Mouse (Mus musculus): Measurements from ENCODE around the gene Mgea5. TPM values are rescaled to one million over a fixed set of nuclear protein-coding genes. Genes with fewer than 3 reads are reported as not detected.

The Mgea5 gene
- total and polyA plus RNA-seq, 3 experiments: 66.4 to 69.8 (median 69.4) TPM

DNA sequence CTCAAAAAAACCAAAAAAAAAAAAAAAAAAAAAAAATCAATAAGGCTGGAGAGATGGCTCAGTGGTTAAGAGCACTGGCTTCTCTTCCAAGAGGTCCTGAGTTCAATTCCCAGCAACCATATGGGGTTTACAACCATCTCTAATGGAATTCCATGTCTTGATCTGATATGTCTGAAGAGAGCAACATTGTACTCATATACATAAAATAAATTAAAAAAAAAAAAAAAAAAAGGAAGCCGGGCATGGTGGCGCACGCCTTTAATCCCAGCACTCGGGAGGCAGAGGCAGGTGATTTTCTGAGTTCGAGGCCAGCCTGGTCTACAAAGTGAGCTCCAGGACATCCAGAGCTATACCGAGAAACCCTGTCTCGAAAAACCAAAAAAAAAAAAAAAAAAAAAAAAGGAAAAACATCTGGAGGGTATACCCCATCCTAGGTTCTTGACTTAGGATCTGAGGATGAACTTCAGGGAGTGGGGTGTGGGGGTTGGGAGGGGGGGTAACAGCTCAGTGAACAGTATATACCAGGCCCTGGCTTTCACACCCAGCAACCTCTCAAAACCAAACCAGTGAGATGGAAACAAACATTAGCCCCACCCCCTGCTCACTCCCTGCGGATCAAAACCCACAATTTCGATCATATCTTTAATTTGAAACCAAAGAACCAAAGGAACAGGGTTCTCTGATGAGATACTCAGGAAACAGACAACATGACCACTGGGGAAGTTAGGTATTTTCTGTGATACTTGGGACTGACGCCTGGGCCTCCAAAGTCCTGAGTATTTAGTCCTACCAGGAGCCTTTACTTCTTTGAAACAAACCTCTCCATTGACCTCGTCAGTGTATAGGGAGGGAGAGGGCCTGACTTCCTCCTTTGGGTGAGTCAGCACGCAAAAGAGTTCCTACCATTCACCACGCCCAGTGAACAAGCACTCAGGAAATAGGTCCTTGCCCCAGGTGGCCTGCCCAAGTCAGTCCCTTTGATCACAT, 6.5 kb upstream of the Mgea5 start:
- in situ Hi-C loops (cut with MboI; ENCODE audit: low pct_ligation_motif_present, low pct_unique_long_range_greater_than_20kb, low sequenced_read_pairs) (no loop called here), dilution Hi-C loops (cut with MboI; ENCODE audit: extremely low pct_ligation_motif_present, extremely low pct_unique_long_range_greater_than_20kb, low sequenced_read_pairs) (no loop called here)
- Histone ChIP-seq H3K79me2 (replicated peaks; ENCODE audit: control insufficient read depth, extremely low read depth, insufficient read depth, poor library complexity, severe bottlenecking) (no peaks in the 10 kb centered on the region), H3K27me3 (replicated peaks) (no peaks in the 10 kb centered on the region), H3K36me3 (replicated peaks in 1 of 2; ENCODE audit: control insufficient read depth in 1 of 2, insufficient read depth in 1 of 2, low read length in 1 of 2) (no peaks in the 10 kb centered on the region), H3K4me1 (ENCODE audit: control insufficient read depth in 1 of 2, insufficient read depth in 2 of 2) (peaks cover 12 to 53% of the 10 kb centered on the region in 2 experiments; a peak in 3 of 4 replicates), H3K4me2 (ENCODE audit: insufficient read depth, low read depth, poor library complexity, severe bottlenecking) (peak overlapping the region; percentile 72), H3K27ac (ENCODE audit: insufficient read depth, low read depth) (peak overlapping the region; percentile 63), H3K9ac (ENCODE audit: insufficient read depth, low read depth) (peak overlapping the region; percentile 44), H3K9me3 (replicated peaks; ENCODE audit: low read length) (no peaks in the 10 kb centered on the region), H3K4me3 (replicated peaks in 1 of 3; ENCODE audit: low read depth in 2 of 3, low read length in 2 of 3, poor library complexity in 1 of 3) (peak overlapping the region in 1 of 3 experiments; percentile 23)
- DNase-seq (ENCODE audit: extremely low read depth): peak; percentile 87
- TF ChIP-seq JUN (IDR thresholded peaks at IDR 0.05; ENCODE audit: insufficient read depth, low read depth, low read length): 0 out of 2 replicates have a peak, but pooled peaks have one; percentile 22
- TF ChIP-seq TBP (conservative IDR thresholded peaks at IDR 0.05; ENCODE audit: low read depth, low read length): 0 out of 2 replicates have a peak, but pooled peaks have one; percentile 48
- TF ChIP-seq MAFK (IDR thresholded peaks at IDR 0.05; ENCODE audit: insufficient replicate concordance, low read length): peak; percentile 77
- TF ChIP-seq ZNF384 (IDR thresholded peaks at IDR 0.05; ENCODE audit: low read depth, low read length): 0 out of 2 replicates have a peak, but pooled peaks have one; percentile 45
- TF ChIP-seq CHD1 (IDR thresholded peaks at IDR 0.05; ENCODE audit: low read depth, low read length): no peak
- TF ChIP-seq POLR2A (IDR thresholded peaks at IDR 0.05; ENCODE audit: low read depth, low read length): peak; percentile 62
- TF ChIP-seq MYC (IDR thresholded peaks at IDR 0.05; ENCODE audit: low read depth, low read length): no peak
- no peak for TF ChIP-seq ZC3H11A (IDR thresholded peaks at IDR 0.05; ENCODE audit: low read depth, low read length)
- TF ChIP-seq NELFE (IDR thresholded peaks at IDR 0.05; ENCODE audit: low read depth, low read length): peak; percentile 51; the same call in 1 of the 2 replicates
- peak; percentile 50; the same call in 1 of the 2 replicates for TF ChIP-seq JUND (conservative IDR thresholded peaks at IDR 0.05; ENCODE audit: low read depth, low read length)
- TF ChIP-seq TCF12 (IDR thresholded peaks at IDR 0.05; ENCODE audit: low read depth, low read length): peak; percentile 44; the same call in 1 of the 2 replicates
- peak; percentile 85 for TF ChIP-seq ELF1 (IDR thresholded peaks at IDR 0.05; ENCODE audit: low read depth, low read length)
- peak; percentile 31; the same call in 1 of the 2 replicates for TF ChIP-seq ETS1 (conservative IDR thresholded peaks at IDR 0.05; ENCODE audit: low read depth, low read length)

DNA sequence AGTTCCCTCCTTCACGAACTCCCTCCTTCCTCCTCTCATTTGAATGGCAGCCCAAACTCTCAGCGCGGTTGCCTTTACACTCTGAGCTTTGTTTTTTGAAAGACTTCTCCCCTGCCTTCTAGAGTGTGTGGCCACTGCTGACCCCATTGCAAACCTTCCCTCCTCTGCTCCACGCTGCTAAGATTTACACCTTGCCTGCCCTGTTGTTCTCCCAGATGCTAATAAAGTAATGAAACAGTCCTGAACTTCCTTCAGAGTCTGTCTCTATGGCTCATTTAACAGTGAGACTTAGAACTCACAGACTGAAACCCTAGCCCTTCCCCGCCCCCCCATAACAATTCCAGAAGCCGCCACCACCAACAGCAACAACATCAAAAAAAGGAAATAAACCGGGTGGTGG, 5.7 kb upstream of the Mgea5 start:
- Histone ChIP-seq H3K79me2 (replicated peaks; ENCODE audit: control insufficient read depth, extremely low read depth, insufficient read depth, poor library complexity, severe bottlenecking) (no peaks in the 10 kb centered on the region), H3K27ac (ENCODE audit: insufficient read depth, low read depth) (no peak overlapping the region), H3K27me3 (replicated peaks) (no peaks in the 10 kb centered on the region), H3K4me1 (ENCODE audit: control insufficient read depth in 1 of 2, insufficient read depth in 2 of 2) (peaks cover 12 to 50% of the 10 kb centered on the region in 2 experiments; a peak in 3 of 4 replicates), H3K4me2 (ENCODE audit: insufficient read depth, low read depth, poor library complexity, severe bottlenecking) (no peak overlapping the region), H3K9me3 (replicated peaks; ENCODE audit: low read length) (no peaks in the 10 kb centered on the region), H3K9ac (ENCODE audit: insufficient read depth, low read depth) (no peak overlapping the region), H3K4me3 (replicated peaks in 1 of 3; ENCODE audit: low read depth in 2 of 3, low read length in 2 of 3, poor library complexity in 1 of 3) (no peak overlapping the region), H3K36me3 (replicated peaks in 1 of 2; ENCODE audit: control insufficient read depth in 1 of 2, insufficient read depth in 1 of 2, low read length in 1 of 2) (no peaks in the 10 kb centered on the region)
- dilution Hi-C loops (cut with MboI; ENCODE audit: extremely low pct_ligation_motif_present, extremely low pct_unique_long_range_greater_than_20kb, low sequenced_read_pairs) (no loop called here), in situ Hi-C loops (cut with MboI; ENCODE audit: low pct_ligation_motif_present, low pct_unique_long_range_greater_than_20kb, low sequenced_read_pairs) (no loop called here)
- TF ChIP-seq E2F4 (IDR thresholded peaks at IDR 0.05; ENCODE audit: insufficient replicate concordance, low read depth, low read length): no peak
- TF ChIP-seq TBP (conservative IDR thresholded peaks at IDR 0.05; ENCODE audit: low read depth, low read length): no peak
- no peak for TF ChIP-seq GABPA (IDR thresholded peaks at IDR 0.05; ENCODE audit: insufficient replicate concordance, low read depth, low read length)
- no peak for TF ChIP-seq SMC3 (IDR thresholded peaks at IDR 0.05; ENCODE audit: low read depth, low read length)
- no peak for TF ChIP-seq ELF1 (IDR thresholded peaks at IDR 0.05; ENCODE audit: low read depth, low read length)
- TF ChIP-seq RCOR1 (conservative IDR thresholded peaks at IDR 0.05; ENCODE audit: low read depth, low read length): no peak
- no peak for TF ChIP-seq IRF4 (IDR thresholded peaks at IDR 0.05; ENCODE audit: low read depth, low read length)
- TF ChIP-seq MAFK (IDR thresholded peaks at IDR 0.05; ENCODE audit: insufficient replicate concordance, low read length): no peak
- no peak for TF ChIP-seq ZMIZ1 (IDR thresholded peaks at IDR 0.05; ENCODE audit: low read depth, low read length)
- TF ChIP-seq PAX5 (IDR thresholded peaks at IDR 0.05; ENCODE audit: low read length): no peak
- no peak for DNase-seq (ENCODE audit: extremely low read depth)

All from CH12.LX (cell line).